Mouse (Mus musculus): ENCODE results near the gene Plcd1.

The Plcd1 gene

DNA sequence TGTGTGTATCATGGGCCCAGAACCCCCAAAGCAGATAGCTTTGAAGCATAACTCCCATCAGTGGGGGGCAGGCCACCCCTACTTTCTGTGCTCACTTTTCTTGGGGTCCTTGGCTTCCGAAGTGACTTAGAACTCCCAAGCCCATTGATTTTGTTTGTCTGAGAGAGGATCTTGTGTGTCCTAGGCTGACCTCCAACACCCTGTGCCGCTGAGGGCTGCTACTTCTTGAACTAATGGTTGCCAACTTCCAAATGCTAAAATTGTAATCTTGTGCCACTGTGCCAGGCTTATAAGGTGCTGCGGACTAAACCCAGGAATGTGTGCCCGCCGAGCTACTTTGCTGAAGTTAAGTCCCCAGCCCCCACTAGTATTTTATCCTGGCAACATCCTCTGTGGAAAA is 2.8 kb downstream of the Plcd1 start:
- no peak for DNase-seq

DNA sequence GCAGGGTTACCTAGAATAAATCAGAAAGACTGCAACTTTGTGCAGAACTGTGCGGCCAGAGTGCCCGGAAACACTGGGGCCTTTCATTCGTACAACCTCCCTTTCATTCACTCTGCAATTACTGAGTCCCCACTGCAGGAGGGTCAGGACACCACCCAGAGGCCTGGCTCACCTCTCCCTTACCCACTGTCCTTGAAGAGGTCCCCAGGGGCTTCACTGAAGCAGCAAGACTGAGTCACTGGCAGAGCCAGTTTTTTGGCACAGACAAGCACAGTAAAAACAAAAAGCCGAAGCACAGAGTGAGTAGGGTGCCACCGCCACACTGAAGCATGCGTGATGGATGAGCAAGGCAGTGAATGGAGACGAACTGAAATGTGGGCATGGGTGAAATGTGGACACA is 3.9 kb downstream of the Plcd1 start:
- DNase-seq = no peak

DNA sequence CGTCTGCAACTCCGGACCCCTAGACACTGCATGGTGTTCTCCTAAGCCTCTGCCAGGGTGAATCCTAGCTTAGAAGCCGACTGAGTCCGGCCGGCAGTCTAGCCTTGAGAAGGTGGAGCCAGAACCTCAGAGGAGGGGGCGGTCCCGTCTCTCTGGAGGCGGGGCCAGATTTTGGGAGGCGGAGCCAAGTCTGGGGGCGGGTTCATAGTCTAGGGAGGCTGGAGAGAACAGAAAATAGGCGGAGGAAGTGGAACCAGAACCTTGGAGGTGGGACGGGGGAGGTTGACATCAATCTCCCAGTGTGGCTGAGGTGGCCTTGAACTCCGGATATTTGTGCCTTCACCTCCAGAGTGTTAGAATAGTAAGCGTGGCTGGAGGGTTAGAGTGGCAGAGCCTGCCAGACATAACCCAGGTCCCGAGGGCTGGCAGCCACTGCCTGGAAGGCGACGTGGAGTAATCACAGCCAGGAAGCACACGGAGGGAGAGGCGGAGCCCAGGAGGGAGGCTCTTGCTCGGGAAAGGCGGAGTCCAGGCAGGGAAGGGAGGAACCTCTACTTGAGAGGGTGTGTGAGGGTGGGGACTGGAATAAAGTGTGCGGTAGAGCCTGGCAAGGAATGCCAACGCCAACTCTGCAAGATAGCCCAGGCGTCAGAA is 5.0 kb downstream of the Plcd1 start:
- DNase-seq = peak; percentile 60

DNA sequence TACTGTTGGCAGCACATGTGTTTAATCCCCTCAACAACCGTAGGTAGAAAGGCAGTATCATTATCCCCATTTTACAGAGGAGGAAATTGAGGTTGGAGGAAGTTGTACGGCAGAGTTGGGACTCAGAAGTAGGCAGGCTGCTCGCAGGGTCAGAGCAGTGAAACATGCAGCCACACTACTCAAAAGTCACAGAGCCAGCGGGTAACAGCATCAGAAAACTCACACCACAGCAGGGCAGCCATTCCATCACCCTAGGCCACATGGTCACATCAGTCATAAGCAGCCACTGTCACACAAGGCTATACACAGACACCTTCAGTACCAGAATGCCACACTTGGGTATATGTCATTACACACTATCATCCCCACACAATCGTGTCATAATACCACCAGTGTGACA is 6.0 kb downstream of the Plcd1 start:
- no peak for DNase-seq

DNA sequence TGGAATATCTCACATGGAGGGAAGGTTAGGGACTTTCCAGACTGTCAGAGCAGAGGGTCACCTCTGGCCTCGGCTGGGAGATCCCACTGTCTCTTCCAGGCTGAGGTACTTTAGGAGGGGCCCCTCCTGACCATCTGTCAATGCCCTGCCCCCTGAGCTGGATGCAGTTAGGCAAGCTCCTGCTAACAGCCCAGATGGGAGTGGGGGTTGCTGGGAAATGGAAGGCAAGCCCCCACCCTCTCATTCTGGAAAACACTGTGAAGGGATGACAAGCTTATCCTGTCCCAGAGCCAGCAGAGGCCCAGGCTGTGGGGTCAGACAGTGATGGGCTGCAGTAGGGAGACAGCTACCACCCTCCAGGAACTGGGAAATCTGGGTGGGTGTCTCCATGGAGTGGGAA is 6.9 kb downstream of the Plcd1 start:
- DNase-seq = no peak

DNA sequence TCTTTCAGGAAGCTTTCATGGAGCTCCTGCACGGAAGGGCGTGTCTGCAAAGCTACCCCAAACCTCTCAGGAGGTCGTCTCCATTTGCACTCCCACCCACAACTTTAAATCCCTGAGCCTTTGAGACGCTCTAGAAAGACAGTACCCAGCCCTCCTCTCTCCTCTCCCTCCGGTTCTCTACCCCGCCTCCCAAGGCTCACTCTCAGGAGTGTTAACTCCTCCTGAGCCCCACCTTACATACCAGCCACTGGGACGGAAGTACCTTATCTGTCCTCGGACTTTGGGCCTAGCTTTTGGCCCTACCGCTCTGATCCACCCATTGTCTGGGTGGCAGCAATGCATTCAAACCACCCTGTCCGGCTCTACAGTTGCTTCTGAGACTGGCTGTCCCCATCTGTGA is 9.3 kb downstream of the Plcd1 start:
- DNase-seq = no peak

DNA sequence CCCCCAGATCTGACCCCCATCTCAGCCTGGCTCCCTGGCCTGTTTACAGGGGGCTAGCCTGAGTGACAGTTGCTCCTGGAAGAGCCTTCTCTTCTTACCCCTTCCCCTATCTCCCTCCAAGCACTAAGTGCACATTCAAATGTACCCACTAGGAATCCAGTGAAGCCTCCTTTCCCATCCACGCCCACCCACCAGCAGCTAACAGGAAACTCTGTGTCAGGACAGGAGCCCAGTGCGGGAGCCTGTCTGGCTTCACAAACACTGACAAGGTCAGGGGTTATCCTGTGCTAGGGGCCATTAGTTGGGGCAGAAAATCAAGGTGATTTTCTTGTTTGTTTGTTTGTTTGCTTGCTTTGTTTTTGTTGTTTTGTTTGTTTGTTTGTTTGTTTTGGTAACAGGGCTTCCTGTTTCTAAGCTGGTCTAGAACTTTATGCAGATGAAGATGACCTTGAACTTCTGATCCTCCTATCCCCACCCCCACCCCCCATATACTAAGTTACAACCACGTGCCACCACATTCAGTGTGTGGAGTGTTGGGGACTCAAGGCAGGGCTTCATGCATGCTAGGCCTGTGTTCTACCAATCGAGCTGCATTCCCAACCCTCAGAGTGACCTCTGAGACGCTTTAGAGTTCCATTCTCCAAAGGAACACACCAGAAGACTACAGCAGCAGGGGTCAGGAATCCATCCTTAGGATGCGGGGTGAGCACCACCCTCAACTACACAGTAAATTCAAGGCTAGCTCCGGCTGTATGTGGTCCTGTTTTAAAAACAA is 10.5 kb downstream of the Plcd1 start:
- no peak for DNase-seq

DNA sequence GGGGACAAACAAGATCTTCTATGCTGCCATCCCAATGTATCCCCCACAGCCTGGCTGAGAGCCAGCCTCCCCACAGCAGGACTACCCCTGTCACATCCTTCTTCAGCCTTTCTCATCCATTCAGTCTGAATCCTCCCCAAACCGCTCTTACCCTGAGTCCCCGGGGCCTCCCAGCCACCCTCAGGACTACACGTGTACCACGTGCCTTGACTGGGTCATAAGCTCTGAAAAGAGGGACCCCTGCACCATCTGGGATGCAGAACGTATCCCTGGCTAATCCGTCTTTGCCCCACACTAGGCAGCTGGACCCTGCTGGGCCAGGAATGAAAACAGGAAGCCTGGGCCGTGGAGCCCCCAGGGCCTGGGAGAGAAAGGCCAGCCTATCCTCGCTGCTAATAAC is 11.3 kb downstream of the Plcd1 start:
- DNase-seq = no peak

DNA sequence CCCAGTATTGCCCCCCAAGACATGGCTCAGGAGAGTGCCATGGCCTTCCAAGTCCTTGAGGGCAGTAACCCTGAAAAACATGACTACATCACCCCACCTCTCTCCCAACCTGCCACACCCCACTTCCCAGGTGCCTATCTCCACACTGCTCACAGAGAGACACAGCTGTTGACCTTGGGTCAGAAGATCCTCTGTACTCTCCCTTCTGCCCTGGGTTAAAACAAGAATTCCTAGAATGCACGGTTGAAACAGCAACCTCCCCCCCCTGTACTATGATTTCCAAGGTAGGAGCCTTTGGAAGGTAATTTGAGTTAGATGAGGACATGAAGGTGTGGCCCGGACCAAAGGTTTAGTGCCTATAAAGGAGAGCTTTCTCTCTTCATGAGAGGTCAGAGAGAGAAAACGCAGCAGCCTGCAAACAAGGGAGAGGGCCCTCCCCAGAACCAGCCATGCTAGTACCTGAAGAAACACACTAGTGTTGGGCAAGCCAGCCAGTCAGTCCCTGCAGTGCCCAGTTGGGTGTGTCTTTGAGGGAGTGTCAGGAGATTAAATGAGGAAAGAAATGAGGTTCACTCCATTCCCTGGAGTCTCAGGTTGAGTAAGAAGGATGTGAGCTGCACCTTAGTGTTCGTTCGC is 13.1 kb downstream of the Plcd1 start:
- no peak for DNase-seq

DNA sequence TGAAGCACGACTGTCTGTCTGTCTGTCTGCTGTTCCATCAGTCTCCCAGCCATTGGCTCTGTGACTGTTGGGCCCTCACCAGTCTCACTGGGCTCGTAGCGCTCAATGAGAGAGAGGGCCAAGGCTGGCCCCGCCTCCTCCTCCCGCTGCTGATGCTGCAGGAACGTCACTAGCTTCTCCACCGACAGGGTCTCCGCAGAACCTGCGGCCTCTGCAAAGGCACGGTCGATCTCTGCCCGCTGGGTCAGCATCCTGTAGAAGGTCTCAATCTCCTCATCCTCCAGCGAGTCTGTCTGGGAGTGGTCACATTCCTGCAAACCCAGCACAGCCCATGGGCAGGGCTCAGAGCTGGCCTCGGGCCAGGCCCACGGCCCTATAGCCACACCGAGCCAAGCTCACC is 17.6 kb downstream of the Plcd1 start:
- no peak for DNase-seq

DNA sequence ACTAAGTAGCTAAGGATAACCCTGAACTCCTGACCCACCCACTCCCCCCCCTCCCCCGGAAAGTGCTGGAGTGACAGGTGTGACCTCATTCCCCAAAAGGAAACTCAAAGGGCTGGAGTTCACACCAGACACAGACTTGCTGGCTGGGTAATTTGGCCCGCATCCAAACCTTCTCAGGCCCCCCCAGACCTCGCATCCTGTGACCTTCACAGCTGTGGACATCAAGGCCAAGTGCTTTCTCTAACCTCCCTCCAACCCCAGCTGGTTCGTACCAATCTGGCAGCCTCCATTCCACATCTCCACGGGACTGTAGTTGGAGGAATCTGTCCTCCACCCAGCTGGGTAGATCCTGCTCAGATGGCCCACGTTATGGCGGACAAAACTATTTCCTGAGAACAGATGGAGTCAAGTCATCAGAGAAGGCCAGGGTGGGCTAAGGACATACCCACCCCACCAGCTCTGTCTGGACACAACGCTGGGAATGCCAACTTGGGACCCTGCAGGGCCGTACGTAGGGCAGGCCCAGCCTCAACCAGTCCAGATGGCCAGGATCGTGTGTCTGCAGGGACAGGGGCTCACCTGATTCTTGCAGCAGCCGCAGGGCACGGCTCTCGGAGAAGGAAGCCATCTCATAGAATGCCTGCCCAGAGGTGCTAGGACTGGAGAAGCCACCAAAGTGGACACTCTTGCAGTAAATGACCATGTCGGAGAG is 20.0 kb downstream of the Plcd1 start:
- DNase-seq = no peak

DNA sequence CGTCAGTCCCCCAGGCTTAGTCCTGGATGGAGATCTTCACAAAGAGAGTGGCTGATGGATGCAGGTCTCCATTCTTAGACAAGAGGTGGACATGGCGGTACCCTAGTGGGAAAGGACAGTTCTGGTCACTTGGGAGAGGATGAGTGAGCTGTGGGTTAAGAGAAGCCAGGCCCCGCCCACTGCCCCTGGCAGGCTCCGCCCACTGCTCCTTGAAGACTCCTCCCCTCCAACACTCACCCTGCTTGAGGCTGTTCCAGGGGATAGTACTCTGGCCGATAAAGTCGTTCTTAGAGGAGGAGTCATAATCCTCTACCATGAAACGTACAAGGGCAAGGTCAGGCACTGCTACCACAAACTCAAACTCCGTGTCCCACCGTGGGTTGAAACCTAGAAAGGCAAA is 21.5 kb downstream of the Plcd1 start:
- no peak for DNase-seq

DNA sequence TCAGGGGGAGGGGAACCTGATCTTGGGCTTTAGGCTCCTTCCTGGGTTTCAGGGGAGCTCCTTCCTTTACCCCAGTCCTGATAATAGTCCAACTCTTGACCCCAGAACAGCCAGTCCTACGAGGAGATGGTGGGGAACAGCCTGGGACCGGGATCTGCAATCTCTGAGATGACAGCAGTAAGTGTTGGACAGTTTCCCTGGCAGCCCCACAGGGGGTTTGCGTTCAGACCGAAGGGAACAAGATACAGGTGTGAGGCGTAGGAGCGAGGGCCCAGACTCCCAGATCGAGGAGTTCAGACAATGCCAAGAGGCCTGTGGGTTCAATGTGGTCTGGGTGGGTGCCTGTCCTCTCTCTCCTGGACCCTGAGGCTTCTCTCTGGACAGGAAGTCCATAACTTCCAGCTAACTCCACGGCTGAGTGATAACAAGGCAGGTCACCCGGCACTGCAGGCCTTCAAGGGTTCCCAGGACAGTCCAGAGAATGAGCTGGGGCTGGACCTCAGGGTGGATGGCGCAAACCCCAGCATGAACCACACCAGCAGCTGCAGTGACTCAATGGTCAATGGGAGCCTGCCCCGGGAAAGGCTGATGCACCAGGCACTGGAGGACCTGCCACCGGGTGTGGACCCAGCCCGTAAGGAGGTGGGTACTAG is 23.0 kb downstream of the Plcd1 start:
- DNase-seq = no peak

DNA sequence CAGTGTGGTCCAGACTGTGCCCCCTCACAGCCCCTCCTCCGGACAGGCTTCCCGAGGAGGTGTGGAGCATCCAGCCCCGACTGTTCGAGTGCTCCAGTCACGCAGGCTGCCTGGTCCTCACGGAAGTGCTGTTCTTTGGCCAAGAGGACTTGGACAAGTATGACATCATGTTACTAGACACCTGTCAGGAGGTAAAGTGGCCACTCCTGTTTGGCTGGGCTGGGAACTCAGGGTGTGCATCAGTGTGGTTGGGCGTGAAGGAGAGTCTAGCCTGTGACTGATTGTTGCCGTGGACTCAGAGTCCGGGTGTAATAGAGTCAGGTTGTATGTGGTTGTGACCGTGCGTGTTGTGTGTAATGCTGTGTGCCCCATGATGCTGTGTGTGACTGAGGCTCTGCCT is 25.0 kb downstream of the Plcd1 start:
- DNase-seq = no peak

DNA sequence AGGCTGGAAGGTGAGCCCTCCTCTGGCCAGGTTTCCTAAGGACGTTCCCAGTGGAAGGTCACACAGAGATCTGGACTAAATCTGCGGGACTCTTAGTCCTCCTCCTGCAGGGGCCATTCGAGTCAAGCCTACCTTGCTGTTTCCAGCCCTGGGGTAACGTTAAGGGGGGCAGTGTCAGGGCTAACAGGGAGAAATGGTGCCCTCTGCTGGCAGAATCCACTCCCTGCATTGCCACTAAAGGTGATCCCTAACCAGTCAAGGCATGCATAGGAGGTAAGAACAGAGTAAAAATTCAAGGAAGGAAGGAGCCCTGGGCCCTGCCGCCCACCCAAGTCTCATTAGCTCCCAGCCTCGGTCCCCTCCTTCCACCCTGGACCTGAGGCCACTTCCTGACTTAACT is 25.7 kb downstream of the Plcd1 start:
- peak; percentile 46 for DNase-seq

DNA sequence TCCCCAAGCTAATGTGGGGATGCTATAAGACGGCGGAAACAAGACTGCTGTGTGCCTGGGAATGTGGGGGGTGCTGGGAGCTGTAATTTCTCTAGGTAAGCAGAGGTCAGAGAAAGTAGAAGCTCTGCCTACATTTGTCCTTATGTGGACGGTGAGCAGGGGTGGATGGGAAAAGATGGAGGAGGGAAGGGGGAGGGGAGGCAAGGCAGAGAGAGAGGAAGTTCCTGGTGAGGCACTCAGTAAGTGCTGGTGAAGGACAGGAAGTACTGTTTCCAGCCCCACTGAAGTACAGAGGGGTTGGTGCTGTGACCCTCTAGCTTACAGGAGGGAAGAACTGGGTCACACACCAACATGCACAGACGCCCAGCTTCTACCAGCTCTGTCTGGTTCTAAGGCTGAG is 29.0 kb downstream of the Plcd1 start:
- DNase-seq = no peak

DNA sequence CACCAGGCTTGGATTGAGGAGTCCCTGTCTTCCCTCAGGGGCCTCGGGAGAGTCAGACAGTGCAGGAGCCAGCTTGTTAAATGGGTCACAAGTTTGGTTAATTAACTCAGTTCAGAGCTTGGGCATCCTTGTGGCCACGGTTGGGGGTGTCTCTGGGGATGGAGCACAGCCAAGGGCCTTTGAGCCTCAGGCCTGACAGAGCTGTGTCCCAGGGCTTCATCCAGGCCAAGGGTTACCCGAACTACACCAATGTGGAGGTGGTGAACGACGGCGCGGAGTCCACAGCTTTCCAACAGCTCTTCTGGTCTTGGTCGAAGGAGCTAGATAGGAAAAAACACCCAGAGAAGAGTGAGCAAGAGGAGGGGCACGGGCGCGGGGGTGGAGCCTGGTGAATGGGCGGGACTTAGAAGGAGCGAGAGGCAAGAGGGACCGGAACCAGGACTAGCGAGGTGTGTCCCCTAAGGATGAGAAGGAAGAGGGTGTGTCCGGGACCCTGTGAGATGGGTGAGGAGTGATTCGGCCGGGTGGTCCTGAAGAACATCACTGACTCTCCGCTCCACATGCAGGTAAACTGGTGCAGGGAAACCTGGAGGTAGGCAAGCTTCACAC is 30.2 kb downstream of the Plcd1 start:
- DNase-seq = no peak

DNA sequence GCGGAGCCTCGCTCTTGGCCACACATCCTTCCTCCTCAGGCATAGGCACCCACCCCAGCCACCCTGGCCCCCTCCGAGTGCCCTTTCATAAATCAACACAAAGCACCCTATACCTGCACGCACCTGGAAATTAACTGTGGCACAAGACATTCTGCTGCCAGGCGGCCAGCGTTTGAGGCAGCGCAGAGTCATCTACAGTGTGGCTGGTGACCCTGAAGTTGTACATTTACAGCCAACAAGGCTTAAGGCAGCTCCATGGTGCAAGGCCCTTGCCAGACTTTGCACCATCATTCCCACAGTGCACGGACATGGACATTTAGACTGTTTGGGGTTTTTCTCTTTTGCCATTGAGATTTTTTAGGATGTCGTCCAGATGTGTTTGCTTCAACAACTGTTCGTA is 32.6 kb downstream of the Plcd1 start:
- no peak for DNase-seq

DNA sequence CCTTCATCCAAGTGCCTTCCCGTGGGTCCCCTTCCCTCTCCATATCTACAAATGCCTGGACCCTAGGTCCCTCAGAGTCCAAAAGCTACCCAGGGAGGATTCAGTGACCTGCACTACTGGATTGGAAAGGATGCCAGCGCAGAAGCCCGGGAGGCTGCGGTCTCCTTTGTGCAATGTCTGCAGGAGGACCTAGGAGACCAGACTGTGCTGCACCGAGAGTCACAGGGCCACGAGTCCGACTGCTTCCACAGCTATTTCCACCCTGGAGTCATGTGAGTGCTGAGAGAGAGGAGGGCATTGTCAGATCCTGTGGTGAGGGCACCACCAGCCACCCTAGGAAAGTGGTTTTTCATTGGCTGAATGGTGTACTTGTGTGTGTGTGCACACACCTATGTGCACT is 35.1 kb downstream of the Plcd1 start:
- DNase-seq = no peak

DNA sequence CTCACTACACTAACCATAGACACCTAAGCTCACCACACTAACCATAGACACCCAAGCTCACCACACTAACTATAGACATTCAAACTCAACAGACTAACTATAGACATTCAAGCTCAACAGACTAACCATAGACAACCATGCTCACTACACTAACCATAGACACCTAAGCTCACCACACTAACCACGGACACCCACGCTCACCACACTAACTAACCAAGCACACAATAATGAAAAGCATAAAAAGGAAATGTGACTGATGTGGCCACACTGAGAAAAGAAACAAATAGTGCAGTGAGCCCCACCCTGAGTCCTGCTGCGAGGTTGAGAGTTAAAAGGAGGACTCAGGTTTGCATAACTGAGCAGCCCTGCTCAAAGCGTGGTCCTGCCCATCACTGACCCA is 38.0 kb downstream of the Plcd1 start:
- DNase-seq = no peak

DNA sequence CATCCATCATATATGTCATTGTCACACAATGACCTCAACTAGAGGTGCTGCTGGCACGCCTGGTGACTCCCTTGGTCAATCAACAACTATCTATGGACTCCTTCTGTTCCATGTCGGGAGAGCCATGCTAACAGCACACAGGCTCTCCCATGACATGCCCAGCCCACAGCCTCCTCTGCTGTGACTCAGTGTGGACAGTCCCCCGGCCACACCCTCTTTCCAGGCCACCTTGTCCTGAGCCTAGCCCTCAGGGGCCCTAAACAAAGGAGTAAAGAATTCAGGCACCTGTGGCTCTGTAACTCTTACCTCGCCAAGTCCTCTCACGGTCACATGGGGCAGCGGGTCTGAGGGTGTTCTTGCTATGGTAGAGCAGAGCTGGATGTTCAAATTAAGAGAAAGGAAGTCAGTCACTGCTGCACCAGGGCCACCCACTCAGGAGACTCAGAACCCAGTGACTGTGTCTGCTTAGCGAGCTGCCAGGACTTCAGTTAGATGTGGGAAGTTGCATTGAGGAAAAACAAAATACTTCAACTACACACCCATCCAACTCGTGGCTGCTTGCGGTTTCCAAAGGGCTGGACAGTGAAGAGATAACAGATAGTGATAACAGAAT is 39.2 kb downstream of the Plcd1 start:
- no peak for DNase-seq

Data from cerebellum, adult 9-11 months (tissue).